Comparison of ENCODE assay signal across 8 mouse cellular contexts in the genomic region with DNA sequence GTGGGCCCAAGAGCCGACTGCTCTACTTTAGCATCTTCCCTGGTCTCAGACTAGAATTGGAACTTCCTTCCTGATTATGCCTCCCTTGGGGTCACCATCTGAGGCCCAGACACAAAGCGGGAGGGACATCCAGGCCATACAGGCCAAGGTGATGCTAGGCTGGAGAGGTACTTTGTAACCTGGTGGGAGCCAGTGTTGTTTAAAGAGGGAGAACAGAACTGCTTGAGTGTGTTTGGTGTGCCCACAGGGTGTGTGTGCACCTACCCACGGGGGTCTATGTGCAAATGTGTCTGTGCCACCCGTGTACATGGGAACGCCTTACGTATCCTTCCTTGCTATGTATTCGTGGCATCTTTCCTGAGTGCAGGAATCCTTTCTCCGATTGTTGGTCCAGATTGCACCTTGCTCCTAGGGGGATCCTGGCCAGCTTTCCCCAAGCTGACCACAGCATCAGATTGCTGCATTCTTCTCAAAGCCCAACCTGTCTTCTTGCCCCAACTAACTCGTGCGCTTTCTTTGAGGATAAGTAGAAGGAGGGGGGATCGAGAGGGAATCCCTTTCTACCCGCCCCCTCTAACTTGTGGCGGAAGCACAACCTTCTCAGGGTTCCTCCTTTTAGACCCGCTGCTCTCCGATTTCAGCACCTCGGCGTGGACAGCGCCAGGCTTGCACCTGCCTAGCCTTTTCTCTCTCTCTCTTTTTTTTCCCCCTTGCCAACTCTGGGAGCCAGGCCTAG.
DNase-seq lines count a peak whose midpoint lies in the region; ATAC-seq and TF ChIP-seq lines count a peak whose summit lies in the region.

No protein-coding gene starts in this region.

- no peaks in the 10 kb centered on the region for H3K36me3 ChIP-seq in intestine, postnatal 0 days (ENCODE audit: control insufficient read depth, insufficient read depth)
- H3K36me3 ChIP-seq in splenic B cell, adult 2 months (ENCODE audit: control insufficient read depth, insufficient read depth, low read length, poor library complexity, severe bottlenecking): no peaks in the 10 kb centered on the region

- H3K4me1 ChIP-seq in intestine, postnatal 0 days (replicated peaks; ENCODE audit: control insufficient read depth, insufficient read depth, low read length): peaks cover 3% of the 10 kb centered on the region; the same call in 1 of the 2 replicates

- WGBS in intestine, postnatal 0 days: 12% methylated on average over 18 of the region's 18 CpGs

- H3K9me3 ChIP-seq in intestine, postnatal 0 days (ENCODE audit: control insufficient read depth): no peaks in the 10 kb centered on the region

- no peak overlapping the region for H3K4me2 ChIP-seq in intestine, postnatal 0 days (replicated peaks; ENCODE audit: low read depth)

- DNase-seq in spleen, postnatal 4 days (ENCODE audit: low spot score in 2 of 2): peak; percentile 19 to 80
- DNase-seq in spleen, adult 12 weeks (ENCODE audit: low spot score): no peak
- peak; percentile 76 for DNase-seq in cerebellum, adult 9-11 months
- peak; percentile 57 for DNase-seq in gastrocnemius, postnatal 14 days
- peak; percentile 77 for DNase-seq in lung, postnatal 10 days
- peak; percentile 6 for DNase-seq in splenic B cell, adult 2 months (ENCODE audit: low read depth, low spot score)
- no peak for DNase-seq in layer of hippocampus, adult 11-12 months (ENCODE audit: low spot score)

- ATAC-seq in intestine, postnatal 0 days: peak; percentile 25; the same call in 1 of the 2 replicates

- H3K9ac ChIP-seq in intestine, postnatal 0 days (ENCODE audit: low read depth, low read length): no peak overlapping the region

- intact Hi-C loops in gastrocnemius, postnatal 14 days (cut with DNase I; ENCODE audit: low total_unique reads): no loop called here

- no peak for TF ChIP-seq CTCF in intestine, postnatal 0 days (IDR thresholded peaks at IDR 0.05; ENCODE audit: low read depth)

- peaks cover 37% of the 10 kb centered on the region for H3K27me3 ChIP-seq in intestine, postnatal 0 days (replicated peaks; ENCODE audit: control insufficient read depth, insufficient read depth, low read length)
- peaks cover 3% of the 10 kb centered on the region; the same call in 1 of the 2 replicates for H3K27me3 ChIP-seq in splenic B cell, adult 2 months (ENCODE audit: control insufficient read depth, insufficient read depth, low read length, poor library complexity, severe bottlenecking)

- no peak overlapping the region for H3K4me3 ChIP-seq in intestine, postnatal 0 days (ENCODE audit: low read depth, low read length)

- no peak overlapping the region for H3K27ac ChIP-seq in intestine, postnatal 0 days (ENCODE audit: low read depth, low read length)

Comparison
In these comparisons a context has a peak if more than half of its experiments do, and no peak if none do; other contexts are left out.
1. DNase-seq: peak in spleen, postnatal 4 days (2 of 2), cerebellum, adult 9-11 months (single experiment), gastrocnemius, postnatal 14 days (single experiment), lung, postnatal 10 days (single experiment) and splenic B cell, adult 2 months (single experiment); none in spleen, adult 12 weeks (single experiment) and layer of hippocampus, adult 11-12 months (single experiment).